Mouse (Mus musculus) forebrain, postnatal 0 days (tissue): ENCODE results near the gene Slc35g3. TPM values are rescaled to one million over a fixed set of nuclear protein-coding genes. Genes with fewer than 3 reads are reported as not detected.

Experiments
- ATAC-seq: fragments of 200-750 bp; cut with Nextera tagmentation; 2 replicates; pipeline ENCODE4 v1.8.0; 2017; ENCODE audit warnings: mild to moderate bottlenecking, moderate library complexity
- DNase-seq: peaks from one replicate; pipeline ENCODE4 v3.0.0-alpha.2; 2015
- H3K27ac ChIP-seq: fragments of 300-500 bp; sonication (generic); 2 replicates; pipeline ENCODE4 v1.5.1; 2014; ENCODE audit warnings: low read depth, mild to moderate bottlenecking, antibody characterized with exemption, low read length, moderate library complexity, mixed read lengths
- H3K27me3 ChIP-seq: fragments of 300-500 bp; sonication (generic); 2 replicates; pipeline ENCODE4 v1.6.1; 2014; ENCODE audit warnings: mild to moderate bottlenecking, low read length, mixed read lengths; ENCODE audit not compliant: insufficient read depth
- H3K36me3 ChIP-seq: fragments of 300-500 bp; sonication (generic); 2 replicates; pipeline ENCODE4 v1.6.1; 2014; ENCODE audit warnings: mild to moderate bottlenecking, moderate library complexity; ENCODE audit not compliant: insufficient read depth
- H3K4me1 ChIP-seq: fragments of 300-500 bp; sonication (generic); 2 replicates; pipeline ENCODE4 v1.6.1; 2014; ENCODE audit warnings: antibody characterized with exemption; ENCODE audit not compliant: insufficient read depth
- H3K4me2 ChIP-seq: fragments of 300-500 bp; sonication (generic); 2 replicates; pipeline ENCODE4 v1.6.1; 2014; ENCODE audit warnings: low read depth, mild to moderate bottlenecking, moderate library complexity
- H3K4me3 ChIP-seq: fragments of 300-500 bp; sonication (generic); 2 replicates; pipeline ENCODE4 v1.5.1; 2014; ENCODE audit warnings: low read depth, low read length, mixed read lengths
- H3K9ac ChIP-seq: fragments of 300-500 bp; sonication (generic); 2 replicates; pipeline ENCODE4 v1.6.1; 2014; ENCODE audit warnings: mild to moderate bottlenecking
- H3K9me3 ChIP-seq: fragments of 300-500 bp; sonication (generic); 2 replicates; pipeline ENCODE4 v1.6.1; 2016; ENCODE audit warnings: low read length
- CTCF ChIP-seq: sonication (generic); IDR thresholded peaks from 2 replicates; pipeline ENCODE4 v1.5.1; 2016; ENCODE audit warnings: antibody characterized with exemption, control low read depth, low read depth
- WGBS: fragments of 180-500 bp; shearing (Covaris S2); extraction: QIAGEN DNeasy Blood & Tissue Kit; methylation state at CpG from one replicate; pipeline ENCODE4 v1.1.7; 2014; 5-methylcytosine and 5-hydroxymethylcytosine counted together
- polyA plus RNA-seq: library from polyadenylated mRNA; unstranded; fragments of >200 nt; fragmentation: Nextera tagmentation; extraction: Ambion mirVana; gene quantifications from 2 replicates; pipeline ENCODE4 v1.2.1, GENCODE M21; 2015
- total RNA-seq: library from RNA; depleted of rRNA; stranded (reverse); fragments of >200 nt; gene quantifications from 2 replicates; pipeline ENCODE4 v1.2.3, GENCODE M21; 2014

The Slc35g3 gene
- total and polyA plus RNA-seq, 2 experiments from 2014 or later: not detected

GRCm38 (mm10) chr11:69775716-69776115, 13.9 kb upstream of the Slc35g3 start:
- Histone ChIP-seq H3K9ac (no peak overlapping the region), H3K27me3 (no peaks in the 10 kb centered on the region), H3K4me2 (no peak overlapping the region), H3K4me3 (no peak overlapping the region), H3K36me3 (peaks cover 15% of the 10 kb centered on the region; the same call in 1 of the 2 replicates), H3K9me3 (no peaks in the 10 kb centered on the region), H3K4me1 (no peaks in the 10 kb centered on the region), H3K27ac (no peak overlapping the region)
- DNase-seq (no peak), ATAC-seq (no peak)
- 71% methylated on average over 10 of the region's 10 CpGs for WGBS
- no peak for TF ChIP-seq CTCF

- no peak for TF ChIP-seq CTCF
- DNase-seq (no peak), ATAC-seq (no peak)
- Histone ChIP-seq H3K9me3 (no peaks in the 10 kb centered on the region), H3K27me3 (no peaks in the 10 kb centered on the region), H3K4me3 (no peak overlapping the region), H3K4me2 (no peak overlapping the region), H3K9ac (no peak overlapping the region), H3K36me3 (peaks cover 15% of the 10 kb centered on the region; the same call in 1 of the 2 replicates), H3K4me1 (no peaks in the 10 kb centered on the region), H3K27ac (no peak overlapping the region)
- 57% methylated on average over 5 of the region's 5 CpGs for WGBS
These were observed 13.2 kb upstream of the Slc35g3 start for GRCm38 (mm10) chr11:69774961-69775360.

DNA sequence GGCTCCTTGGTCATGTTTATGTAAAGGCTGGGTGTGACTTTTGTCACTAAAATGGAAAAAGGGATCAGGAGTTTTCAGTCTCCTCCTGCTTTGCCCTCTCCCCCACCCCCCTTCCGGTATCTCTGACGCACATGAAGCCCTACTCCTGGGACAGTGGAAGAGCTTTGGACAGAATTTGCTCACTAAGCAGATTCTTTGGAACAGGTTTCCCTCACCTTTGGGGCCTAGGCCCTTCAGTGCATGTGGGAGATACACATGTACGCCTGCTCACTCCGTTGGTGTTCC, 5.8 kb upstream of the Slc35g3 start:
- DNase-seq (no peak), ATAC-seq (no peak)
- Histone ChIP-seq H3K4me1 (peaks cover 5% of the 10 kb centered on the region; the same call in 1 of the 2 replicates), H3K9ac (no peak overlapping the region), H3K27me3 (no peaks in the 10 kb centered on the region), H3K36me3 (no peaks in the 10 kb centered on the region), H3K4me2 (peak overlapping the region; percentile 72; the same call in 1 of the 2 replicates), H3K27ac (no peak overlapping the region), H3K4me3 (no peak overlapping the region), H3K9me3 (no peaks in the 10 kb centered on the region)
- TF ChIP-seq CTCF: no peak
- WGBS: 74% methylated on average over 4 of the region's 4 CpGs

GRCm38 (mm10) chr11:69766872-69767624, 5.3 kb upstream of the Slc35g3 start:
- no peak for TF ChIP-seq CTCF
- no peaks in the 10 kb centered on the region for H3K27me3 ChIP-seq
- H3K36me3 ChIP-seq: no peaks in the 10 kb centered on the region
- 63% methylated on average over 13 of the region's 13 CpGs for WGBS
- peak overlapping the region; percentile 90 for H3K4me3 ChIP-seq
- no peak for DNase-seq
- no peak for ATAC-seq
- peak overlapping the region; percentile 99 for H3K9ac ChIP-seq
- peak overlapping the region; percentile 72 for H3K4me2 ChIP-seq
- peak overlapping the region; percentile 29; the same call in 1 of the 2 replicates for H3K27ac ChIP-seq
- H3K9me3 ChIP-seq: no peaks in the 10 kb centered on the region
- H3K4me1 ChIP-seq: peaks cover 5% of the 10 kb centered on the region; the same call in 1 of the 2 replicates

- WGBS: 3% methylated on average over 26 of the region's 37 CpGs
These were observed 4.4 kb upstream of the Slc35g3 start for GRCm38 (mm10) chr11:69766126-69766609.

GRCm38 (mm10) chr11:69765221-69766125, 3.7 kb upstream of the Slc35g3 start, which contains the start of gene Zbtb4:
Gene Zbtb4 (plus strand): TSS chr11:69765912.
- no peak for TF ChIP-seq CTCF
- H3K4me2 ChIP-seq: peak within 1 kb of the TSS; percentile 72

More at GRCm38 (mm10) chr11:69766126-69766609, 4.4 kb upstream of the Slc35g3 start:
- Histone ChIP-seq H3K27me3 (no peaks in the 10 kb centered on the region), H3K4me3 (peak overlapping the region; percentile 90), H3K27ac (peak overlapping the region; percentile 89), H3K9ac (peak overlapping the region; percentile 99), H3K9me3 (no peaks in the 10 kb centered on the region), H3K4me2 (peak overlapping the region; percentile 72), H3K4me1 (peaks cover 5% of the 10 kb centered on the region; the same call in 1 of the 2 replicates), H3K36me3 (no peaks in the 10 kb centered on the region)
- peak; percentile 89 for ATAC-seq
- DNase-seq: peak; percentile 72
- peak; percentile 13; the same call in 1 of the 2 replicates for TF ChIP-seq CTCF

More at GRCm38 (mm10) chr11:69765221-69766125, 3.7 kb upstream of the Slc35g3 start, which contains the start of gene Zbtb4:
- ATAC-seq: peak; percentile 66
- Histone ChIP-seq H3K27ac (peak within 1 kb of the TSS; percentile 89), H3K9ac (peak within 1 kb of the TSS; percentile 99), H3K27me3 (no peaks in the 10 kb centered on the region), H3K4me1 (peaks cover 5% of the 10 kb centered on the region; the same call in 1 of the 2 replicates), H3K4me3 (peak within 1 kb of the TSS; percentile 90), H3K36me3 (no peaks in the 10 kb centered on the region), H3K9me3 (no peaks in the 10 kb centered on the region)
- WGBS: 39% methylated on average over 19 of the region's 55 CpGs
- DNase-seq: peak; percentile 53
